Mouse (Mus musculus) left cerebral cortex, postnatal 10 days (tissue): ENCODE results near the gene Stim2. TPM values are rescaled to one million over a fixed set of nuclear protein-coding genes. Genes with fewer than 3 reads are reported as not detected.

Experiments
- DNase-seq, 2 experiments: peaks; one replicate each; pipeline ENCODE4 v3.0.0; 2021 to 2022; ENCODE audit warnings: low spot score in 2 of 2, mixed read lengths in 1 of 2; ENCODE audit errors: extremely low spot score in 1 of 2
- intact Hi-C: fragments of 180-260 bp; cut with DNase I; formaldehyde crosslinking; loops from one replicate; pipeline ENCODE4 v1.15.1; 2025
- total RNA-seq, 2 experiments: library from RNA; stranded (reverse); gene quantifications; 2 replicates each; pipeline ENCODE4 v1.2.3; 2021

Gene Stim2
- total RNA-seq, 2 experiments from 2014 or later = 43.9 to 52.0 TPM

DNA sequence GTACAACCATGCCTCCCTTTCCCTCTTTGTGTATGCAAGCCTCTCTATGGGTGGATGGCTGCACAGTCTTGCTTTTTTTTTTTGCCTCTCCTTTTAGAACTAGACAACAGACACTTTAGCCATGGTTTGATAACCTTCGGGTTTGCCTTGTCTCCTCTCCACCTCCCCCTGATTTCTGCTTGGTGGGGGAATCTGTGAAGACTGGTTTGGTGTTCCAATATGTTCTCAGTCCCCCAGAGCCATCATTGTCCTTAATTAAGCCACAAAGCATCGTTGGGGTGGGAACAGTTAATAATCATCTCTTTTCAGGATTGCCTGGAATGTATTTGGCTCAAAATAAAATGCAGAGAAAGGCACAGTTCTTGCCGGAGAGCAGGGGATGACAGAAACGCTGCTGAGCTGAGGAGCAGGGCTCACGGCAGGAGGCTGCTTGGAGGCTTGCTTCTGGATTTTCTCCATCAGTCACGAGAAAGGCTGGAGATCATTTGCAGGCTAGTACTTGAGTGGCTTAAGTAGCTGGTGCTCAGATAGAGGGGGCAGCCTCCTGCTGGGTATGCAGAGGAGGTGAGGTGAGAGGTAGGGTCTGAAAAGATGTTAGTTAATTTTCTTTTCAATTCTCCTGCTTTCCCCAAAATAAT lies 161.0 kb downstream of the Stim2 start:
- intact Hi-C loops = no loop called here
- peak in 1 of 2 experiments; percentile 40 for DNase-seq

DNA sequence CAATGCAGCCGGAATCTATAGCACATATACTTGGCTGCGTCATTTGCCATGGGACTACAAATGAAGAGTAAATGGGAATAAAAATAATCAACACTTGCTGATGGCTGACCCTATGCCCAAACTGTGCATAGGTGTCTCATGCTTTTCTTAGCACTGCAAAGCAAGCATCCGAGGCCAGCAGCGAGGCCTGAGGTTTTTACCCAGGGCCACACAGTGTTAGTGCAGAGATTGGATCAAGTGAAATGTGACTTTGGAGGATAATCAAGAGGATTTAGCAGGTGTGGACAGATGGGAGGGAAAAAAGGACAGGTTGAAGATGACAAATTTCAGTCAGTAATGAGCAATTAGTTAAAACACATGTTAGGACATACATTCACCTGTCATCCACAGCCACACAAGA lies 162.3 kb downstream of the Stim2 start:
- DNase-seq = no peak

DNA sequence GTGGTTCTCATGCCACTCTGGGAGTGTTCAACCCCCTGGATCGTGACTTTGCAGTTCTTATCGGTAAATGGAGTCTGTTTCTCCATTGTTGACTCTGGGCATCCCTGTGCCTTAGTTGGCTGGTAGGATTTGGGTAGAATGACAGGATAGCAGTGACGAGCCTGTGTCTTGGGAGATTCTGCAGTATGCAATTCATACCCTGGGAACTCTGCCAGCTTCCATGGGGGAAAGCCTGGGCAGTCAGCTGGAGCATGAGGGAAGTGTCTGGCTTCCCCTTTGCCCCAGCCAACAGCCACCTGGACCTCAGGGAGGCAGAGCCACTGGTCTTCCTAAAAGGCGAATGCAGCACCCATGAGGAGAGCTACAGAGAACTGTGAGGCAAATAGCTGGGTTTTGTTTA lies 165.6 kb downstream of the Stim2 start:
- DNase-seq = peak in 1 of 2 experiments; percentile 25
- intact Hi-C loops = no loop called here

More for the DNA sequence above, 162.3 kb downstream of the Stim2 start:
- intact Hi-C loops = no loop called here

Other genes with a start within 250 kb of the Stim2 start
- 10 to 100 TPM; 40.3 to 44.4 TPM for gene Tbc1d19, start 188.9 kb upstream of the Stim2 start, total RNA-seq